Mouse (Mus musculus): Measurements from ENCODE around the gene Lpp.
A peak's percentile ranks its signal among the peaks of the same experiment; 100 is the strongest.

Gene Lpp

GRCm38 (mm10) chr16:24392651-24393555 is at the start of gene Lpp:
Gene Lpp (plus strand): TSS chr16:24393507.
- DNase-seq (ENCODE audit: low spot score in 2 of 2): peak in 1 of 2 experiments; percentile 40

- DNase-seq (ENCODE audit: low spot score in 2 of 2): peak; percentile 21 to 52
Measured at GRCm38 (mm10) chr16:24347582-24348411, 45.5 kb upstream of the Lpp start.

GRCm38 (mm10) chr16:24350306-24350705 is 43.0 kb upstream of the Lpp start:
- DNase-seq (ENCODE audit: low spot score in 2 of 2): no peak

- no peak for DNase-seq (ENCODE audit: low spot score in 2 of 2)
Measured at GRCm38 (mm10) chr16:24350751-24351150, 42.6 kb upstream of the Lpp start.

- DNase-seq (ENCODE audit: low spot score in 2 of 2): no peak
Measured at GRCm38 (mm10) chr16:24351811-24352210, 41.5 kb upstream of the Lpp start.

GRCm38 (mm10) chr16:24353816-24354215 is 39.5 kb upstream of the Lpp start:
- no peak for DNase-seq (ENCODE audit: low spot score in 2 of 2)

- DNase-seq (ENCODE audit: low spot score in 2 of 2): no peak
Measured at GRCm38 (mm10) chr16:24361667-24362066, 31.6 kb upstream of the Lpp start.

- DNase-seq (ENCODE audit: low spot score in 2 of 2): no peak
Measured at GRCm38 (mm10) chr16:24364030-24364687, 29.1 kb upstream of the Lpp start.

- no peak for DNase-seq (ENCODE audit: low spot score in 2 of 2)
Measured at GRCm38 (mm10) chr16:24365900-24366299, 27.4 kb upstream of the Lpp start.

GRCm38 (mm10) chr16:24367071-24367470 is 26.2 kb upstream of the Lpp start:
- peak in 1 of 2 experiments; percentile 9 for DNase-seq (ENCODE audit: low spot score in 2 of 2)

- DNase-seq (ENCODE audit: low spot score in 2 of 2): no peak
Measured at GRCm38 (mm10) chr16:24367506-24367905, 25.8 kb upstream of the Lpp start.

GRCm38 (mm10) chr16:24376478-24376877 is 16.8 kb upstream of the Lpp start:
- no peak for DNase-seq (ENCODE audit: low spot score in 2 of 2)

- peak; percentile 33 to 34 for DNase-seq (ENCODE audit: low spot score in 2 of 2)
Measured at GRCm38 (mm10) chr16:24390596-24390995, 2.7 kb upstream of the Lpp start.

- DNase-seq (ENCODE audit: low spot score in 2 of 2): no peak
Measured at GRCm38 (mm10) chr16:24391111-24391510, 2.2 kb upstream of the Lpp start.

GRCm38 (mm10) chr16:24391901-24392300 is 1.4 kb upstream of the Lpp start:
- no peak for DNase-seq (ENCODE audit: low spot score in 2 of 2)

- DNase-seq (ENCODE audit: low spot score in 2 of 2): peak in 1 of 2 experiments; percentile 15
Measured at GRCm38 (mm10) chr16:24393556-24394210, 376 bp downstream of the Lpp start.

GRCm38 (mm10) chr16:24394211-24394991 is 1.1 kb downstream of the Lpp start:
- DNase-seq (ENCODE audit: low spot score in 2 of 2): no peak

- no peak for DNase-seq (ENCODE audit: low spot score in 2 of 2)
Measured at GRCm38 (mm10) chr16:24395100-24395499, 1.8 kb downstream of the Lpp start.

GRCm38 (mm10) chr16:24396504-24396903 is 3.2 kb downstream of the Lpp start:
- no peak for DNase-seq (ENCODE audit: low spot score in 2 of 2)

GRCm38 (mm10) chr16:24398476-24398875 is 5.2 kb downstream of the Lpp start:
- DNase-seq (ENCODE audit: low spot score in 2 of 2): no peak

- no peak for DNase-seq (ENCODE audit: low spot score in 2 of 2)
Measured at GRCm38 (mm10) chr16:24398893-24399292, 5.6 kb downstream of the Lpp start.
